Mouse (Mus musculus): Measurements from ENCODE around the gene Gpm6a.

DNA sequence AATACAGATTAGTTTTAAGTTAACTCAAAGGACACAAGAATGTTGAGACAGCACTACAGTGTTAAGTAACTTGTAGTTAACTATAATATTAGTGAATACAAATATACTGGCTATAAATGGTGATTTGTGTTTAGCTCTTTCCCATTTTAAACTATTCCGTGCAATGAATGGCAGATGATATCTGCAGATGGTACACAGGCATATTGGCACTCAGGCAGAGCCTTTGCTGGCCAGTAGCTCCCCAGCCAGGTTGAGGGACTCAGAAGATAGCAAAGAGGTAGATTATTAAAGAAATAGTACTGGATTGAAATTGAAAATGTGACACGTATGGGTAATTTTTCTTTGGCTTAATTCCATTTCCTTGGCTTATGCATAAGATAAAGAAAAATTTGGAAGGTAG lies 21.3 kb downstream of the Gpm6a start:
- TF ChIP-seq CTCF (IDR thresholded peaks at IDR 0.05; ENCODE audit: control insufficient read depth, insufficient read depth, low read length) (no peak), POLR2A (IDR thresholded peaks at IDR 0.05; ENCODE audit: borderline replicate concordance, control insufficient read depth, low read depth, low read length) (no peak)
